Mouse (Mus musculus): Measurements from ENCODE around the gene Hk1.
A peak's percentile ranks its signal among the peaks of the same experiment; 100 is the strongest.

Hk1 gene

GRCm38 (mm10) chr10:62275235-62275634, 104.5 kb downstream of the Hk1 start:
- DNase-seq (ENCODE audit: low spot score in 2 of 2), result peak; percentile 77 to 86

- DNase-seq (ENCODE audit: low spot score in 2 of 2), result no peak
Observed at GRCm38 (mm10) chr10:62269278-62269677, 110.4 kb downstream of the Hk1 start.

GRCm38 (mm10) chr10:62264299-62264698, 115.4 kb downstream of the Hk1 start:
- no peak for DNase-seq (ENCODE audit: low spot score in 2 of 2)

DNA sequence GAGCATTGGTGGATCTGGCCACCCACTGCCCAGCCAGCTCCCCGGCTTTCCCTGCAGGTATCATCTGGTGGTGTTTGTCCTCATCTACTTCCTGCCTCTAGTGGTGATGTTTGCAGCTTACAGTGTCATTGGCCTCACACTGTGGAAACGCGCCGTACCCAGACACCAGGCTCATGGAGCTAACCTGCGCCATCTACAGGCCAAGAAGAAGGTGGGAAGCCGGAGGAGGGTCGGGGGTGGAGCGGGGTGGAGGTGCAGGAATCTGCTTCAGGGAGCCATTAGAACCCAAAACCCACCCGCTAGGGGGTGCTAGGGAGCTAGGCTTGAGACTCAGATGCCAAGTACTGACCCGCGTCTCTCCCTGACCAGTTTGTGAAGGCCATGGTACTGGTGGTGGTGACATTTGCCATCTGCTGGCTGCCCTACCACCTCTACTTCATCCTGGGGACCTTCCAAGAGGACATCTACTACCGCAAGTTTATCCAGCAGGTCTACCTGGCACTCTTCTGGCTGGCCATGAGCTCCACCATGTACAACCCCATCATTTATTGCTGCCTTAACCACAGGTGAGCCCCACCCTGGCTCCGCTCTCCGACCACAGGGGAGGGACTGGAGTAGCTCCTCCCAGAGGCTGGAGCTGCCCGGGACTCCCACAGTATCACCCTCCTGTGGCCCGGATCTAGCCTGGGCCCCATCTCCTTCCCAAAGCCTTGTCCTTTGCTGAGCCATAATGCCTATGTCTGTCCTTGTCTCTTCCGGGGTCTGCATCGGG, 118.4 kb downstream of the Hk1 start:
- peak; percentile 63 to 66 for DNase-seq (ENCODE audit: low spot score in 2 of 2)

DNA sequence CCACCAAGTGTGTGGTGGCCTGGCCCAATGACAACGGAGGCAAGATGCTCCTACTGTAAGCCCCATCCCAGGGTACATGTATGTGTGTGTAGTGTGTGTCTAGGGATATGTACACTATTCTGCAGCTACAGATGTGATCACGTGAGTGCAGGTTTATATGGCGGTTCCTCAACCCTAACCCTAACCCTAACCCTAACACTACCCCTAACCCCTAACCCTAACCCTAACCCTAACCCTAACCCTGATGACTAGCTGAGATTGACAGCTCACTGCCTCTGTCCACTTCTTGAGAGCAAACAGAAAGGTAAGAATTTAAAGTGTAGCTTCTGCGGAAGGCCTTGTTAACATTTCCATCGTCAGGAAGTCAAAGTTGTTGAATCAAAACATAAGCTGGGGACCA, 121.4 kb downstream of the Hk1 start:
- DNase-seq (ENCODE audit: low spot score in 2 of 2), result no peak

GRCm38 (mm10) chr10:62252496-62253235, 127.0 kb downstream of the Hk1 start:
- DNase-seq (ENCODE audit: low spot score in 2 of 2), result no peak

DNA sequence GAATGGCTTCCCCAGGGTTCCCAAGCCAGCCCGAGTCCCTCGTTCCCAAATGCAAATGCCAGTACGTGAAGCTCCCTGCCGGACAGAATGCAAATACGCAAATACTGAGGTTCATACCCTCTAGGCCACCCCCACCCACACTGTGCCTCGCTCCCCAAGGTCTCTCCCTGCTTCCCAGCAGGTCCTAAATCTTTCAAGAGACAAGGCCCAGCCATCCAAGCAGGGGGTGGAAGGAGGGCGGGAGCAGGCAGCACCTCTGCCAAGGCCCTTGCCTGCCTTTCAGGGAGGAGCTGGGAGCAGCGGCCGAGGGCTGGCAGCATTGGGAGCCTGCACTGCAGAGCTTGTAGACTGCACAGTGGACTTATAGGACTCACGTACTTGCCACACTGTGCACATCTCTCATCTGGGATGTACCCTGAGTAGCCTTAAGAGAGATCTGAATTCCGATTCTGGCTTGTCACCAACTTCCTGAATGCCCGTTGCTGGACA, 127.7 kb downstream of the Hk1 start, which contains the start of gene Tacr2:
TSS of gene Tacr2 (plus strand) at position 439 of the 489 bp plus-strand sequence.
- DNase-seq (ENCODE audit: low spot score in 2 of 2), result no peak

DNA sequence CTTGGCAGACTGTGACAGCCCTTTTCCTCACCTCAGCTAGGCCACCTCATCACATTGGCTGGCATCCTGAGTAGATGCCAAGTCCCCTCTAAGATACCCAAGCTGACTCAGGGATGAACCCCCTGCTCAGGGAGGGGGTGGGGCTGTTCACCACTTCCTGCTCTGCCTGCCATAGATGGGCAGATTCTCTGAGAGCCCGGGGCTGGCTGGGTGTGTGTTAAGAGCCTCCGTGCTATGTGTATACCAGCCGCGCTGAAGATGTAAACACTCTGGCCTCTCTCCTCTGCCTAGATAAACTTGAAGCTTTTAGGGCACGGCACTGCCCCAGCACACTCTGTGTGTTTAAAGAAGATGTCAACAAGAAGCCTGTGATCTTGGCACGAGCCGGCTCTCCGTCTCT, 131.9 kb downstream of the Hk1 start:
- no peak for DNase-seq (ENCODE audit: low spot score in 2 of 2)

- no peak for DNase-seq (ENCODE audit: low spot score in 2 of 2)
Observed at GRCm38 (mm10) chr10:62247156-62247555, 132.6 kb downstream of the Hk1 start.

DNA sequence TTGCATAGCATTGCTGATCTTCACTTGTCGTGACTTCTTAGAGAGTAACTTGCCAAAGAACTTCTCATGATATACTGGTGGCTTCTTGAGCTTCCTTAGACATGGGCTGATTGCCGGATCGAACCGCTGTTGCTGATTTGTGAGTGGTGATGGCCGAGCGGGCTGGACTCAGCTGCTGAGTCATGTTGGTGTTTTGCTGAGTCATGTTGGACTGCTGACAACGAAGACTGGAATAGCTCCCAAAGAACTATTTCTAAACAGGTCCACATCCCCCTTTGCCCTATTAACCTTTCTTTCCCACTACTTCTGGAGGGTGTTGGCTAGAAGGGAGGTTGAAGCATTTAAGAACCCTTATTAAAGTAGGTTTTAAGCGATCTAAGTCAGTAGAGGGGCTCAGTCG, 135.6 kb downstream of the Hk1 start:
- no peak for DNase-seq (ENCODE audit: low spot score in 2 of 2)

DNA sequence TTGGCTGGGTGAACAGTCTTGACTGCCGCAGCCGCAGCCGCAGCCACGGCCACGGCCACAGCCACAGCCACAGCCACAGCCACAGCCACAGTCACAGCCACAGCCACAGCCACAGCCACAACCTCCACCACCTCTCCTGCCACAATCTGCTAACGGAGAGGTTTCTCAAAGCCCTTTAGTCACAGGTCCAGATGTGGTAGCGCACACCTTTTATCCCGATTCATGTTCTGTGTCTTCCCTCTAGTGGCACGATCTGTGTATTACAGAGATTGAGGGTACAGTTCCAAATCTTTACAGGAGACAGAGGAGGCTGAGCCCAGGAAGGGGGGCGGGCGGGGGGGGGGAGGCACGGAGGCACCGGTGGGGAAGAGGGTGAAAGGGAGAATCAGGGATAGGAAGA, 136.8 kb downstream of the Hk1 start:
- DNase-seq (ENCODE audit: low spot score in 2 of 2), result peak in 1 of 2 experiments; percentile 67

DNA sequence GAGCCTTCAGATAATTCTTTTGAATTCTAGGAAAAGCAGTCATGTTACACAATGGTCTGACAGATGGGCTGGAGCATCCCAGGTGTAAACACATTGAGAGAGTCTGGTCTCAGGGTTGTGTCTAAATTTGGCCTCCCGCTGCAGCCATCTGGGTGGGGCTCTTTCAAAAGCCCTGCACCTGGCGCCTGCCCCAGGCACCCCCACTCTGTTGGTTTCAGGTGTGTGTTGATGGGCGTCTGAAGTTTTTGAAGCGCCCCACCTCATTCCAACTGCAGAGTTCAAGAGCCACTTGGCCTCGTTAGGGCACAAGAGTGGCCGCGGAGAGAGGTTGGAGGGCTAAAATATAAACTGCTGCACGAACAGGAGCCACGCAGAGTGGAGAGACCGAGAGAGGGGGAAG, 137.3 kb downstream of the Hk1 start:
- DNase-seq (ENCODE audit: low spot score in 2 of 2), result no peak

DNA sequence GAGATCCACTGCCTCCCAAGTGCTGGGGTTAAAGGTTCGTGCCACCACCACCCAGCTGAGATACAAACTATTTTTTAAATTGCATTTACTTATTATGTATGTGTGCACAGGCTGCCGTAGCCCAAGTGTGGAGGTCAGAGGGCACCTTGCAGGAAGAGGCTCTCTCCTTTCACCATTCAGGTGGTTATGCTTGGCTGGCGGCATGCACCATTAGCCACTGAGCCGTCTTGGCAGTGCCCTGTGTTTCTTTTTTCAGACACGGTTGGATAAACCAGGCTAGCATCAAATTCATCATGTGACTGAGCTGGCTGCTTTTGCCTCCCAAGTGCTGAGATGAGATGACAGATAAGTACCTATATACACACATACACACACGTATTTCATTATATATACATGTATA, 140.4 kb downstream of the Hk1 start:
- DNase-seq (ENCODE audit: low spot score in 2 of 2), result no peak

GRCm38 (mm10) chr10:62238688-62239087, 141.0 kb downstream of the Hk1 start:
- no peak for DNase-seq (ENCODE audit: low spot score in 2 of 2)

DNA sequence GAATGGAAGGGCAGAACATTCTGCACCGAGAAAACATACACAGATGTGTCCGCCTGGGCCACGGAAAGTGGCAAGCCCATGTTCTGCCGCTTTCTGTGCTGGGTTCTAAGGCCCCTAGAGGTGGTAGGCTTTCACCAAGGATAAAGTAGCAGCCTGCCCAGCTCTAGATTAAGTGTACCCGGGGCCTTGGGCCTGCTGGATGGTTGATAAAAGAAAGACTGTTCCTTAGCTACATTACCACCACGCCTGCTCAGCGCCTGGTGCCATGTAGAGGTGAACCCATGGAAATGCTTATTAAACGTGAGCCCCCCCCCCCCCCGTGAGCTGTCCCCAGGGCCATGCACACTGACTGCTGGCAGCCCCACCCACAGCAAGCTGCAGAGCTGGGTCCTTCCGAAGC, 142.5 kb downstream of the Hk1 start:
- DNase-seq (ENCODE audit: low spot score in 2 of 2), result no peak

DNA sequence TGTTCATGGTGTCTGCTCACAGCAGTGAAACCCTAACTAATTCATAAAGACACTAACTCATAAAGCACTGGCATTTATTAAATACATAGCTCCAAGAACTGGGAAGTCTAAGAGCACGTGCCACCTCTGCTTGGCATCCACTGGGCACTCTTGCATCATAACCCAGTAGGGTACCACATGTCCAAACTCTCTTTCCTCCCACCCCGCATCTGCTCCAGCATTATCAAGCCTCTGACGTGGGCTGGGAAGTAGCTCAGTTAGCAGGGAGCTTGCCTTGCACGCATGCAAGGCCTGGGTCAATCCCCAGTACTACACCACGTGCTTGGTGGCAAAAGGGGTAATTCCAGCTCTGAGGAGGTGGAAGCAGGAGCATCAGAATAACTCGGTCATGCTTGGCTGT, 143.5 kb downstream of the Hk1 start:
- DNase-seq (ENCODE audit: low spot score in 2 of 2), result no peak

- no peak for DNase-seq (ENCODE audit: low spot score in 2 of 2)
Observed at GRCm38 (mm10) chr10:62231811-62232210, 147.9 kb downstream of the Hk1 start.

DNA sequence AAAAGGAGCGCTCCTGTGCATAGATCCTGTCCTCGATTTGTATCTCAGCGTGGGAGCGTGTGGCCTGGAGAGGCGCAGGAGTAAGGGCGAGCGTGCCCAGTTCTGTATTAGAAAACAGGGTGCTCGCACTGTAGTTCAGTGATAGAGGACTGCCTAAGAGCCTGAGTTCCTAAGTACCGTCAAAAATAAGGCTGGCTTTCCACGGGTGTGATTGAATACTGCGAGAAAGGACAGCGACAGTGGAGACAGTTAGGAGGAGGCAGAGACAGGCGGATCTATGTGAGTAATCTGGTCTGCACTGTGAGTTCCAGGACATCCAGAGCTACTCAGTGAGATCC, 148.3 kb downstream of the Hk1 start:
- no peak for DNase-seq (ENCODE audit: low spot score in 2 of 2)

- DNase-seq (ENCODE audit: low spot score in 2 of 2), result peak; percentile 86 to 90
Observed at GRCm38 (mm10) chr10:62230708-62231394, 148.9 kb downstream of the Hk1 start, which contains the start of gene Tspan15. Tspan15 (minus strand) TSS chr10:62231251.

DNA sequence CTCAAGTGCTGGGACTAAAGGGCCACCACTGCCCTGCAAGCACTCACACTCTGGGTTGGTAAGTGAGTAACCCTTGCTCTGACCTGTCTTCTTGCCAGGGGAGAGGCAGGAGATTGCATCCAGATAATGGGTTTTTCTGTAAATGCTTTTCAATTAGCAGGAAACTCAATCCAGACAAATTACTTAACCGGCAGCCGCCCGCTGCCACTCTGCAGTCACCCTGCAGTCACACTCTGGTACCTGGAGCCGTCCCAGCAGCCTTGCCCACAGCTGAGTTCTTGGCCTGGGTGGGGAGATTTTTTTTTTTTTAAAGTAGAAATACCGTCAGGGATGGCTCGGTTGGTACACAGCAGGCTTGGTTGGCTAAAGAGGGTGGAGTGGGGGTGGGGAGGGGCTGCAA, 151.6 kb downstream of the Hk1 start:
- no peak for DNase-seq (ENCODE audit: low spot score in 2 of 2)

- DNase-seq (ENCODE audit: low spot score in 2 of 2), result no peak
Observed at GRCm38 (mm10) chr10:62225839-62226238, 153.9 kb downstream of the Hk1 start.

DNA sequence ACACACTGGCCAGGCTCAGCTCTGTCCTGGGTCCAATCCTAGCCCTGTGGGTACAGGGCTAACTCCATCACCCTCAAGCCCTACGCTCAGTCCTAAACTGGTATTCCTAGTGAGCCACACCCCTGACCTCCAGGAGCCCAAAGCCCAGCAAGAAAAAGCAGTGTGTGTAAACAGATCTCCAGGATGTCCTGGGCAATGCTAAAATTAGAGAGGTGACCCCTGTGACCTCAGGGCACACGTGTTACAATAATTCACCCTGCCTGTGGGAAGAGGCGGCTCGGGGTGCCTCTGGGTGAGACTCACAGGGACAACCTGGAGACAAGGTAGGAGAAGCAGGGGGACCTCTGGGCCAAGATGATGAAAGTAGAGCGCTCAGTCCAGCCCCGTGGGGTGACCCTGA, 155.5 kb downstream of the Hk1 start:
- no peak for DNase-seq (ENCODE audit: low spot score in 2 of 2)

GRCm38 (mm10) chr10:62222777-62223176, 156.9 kb downstream of the Hk1 start:
- no peak for DNase-seq (ENCODE audit: low spot score in 2 of 2)
